Mouse (Mus musculus) lung, adult 2 months (tissue): ENCODE data around the gene Cdipt. TPM values are rescaled to one million over a fixed set of nuclear protein-coding genes. Genes with fewer than 3 reads are reported as not detected.

Experiments
- DNase-seq: peaks from one replicate; pipeline ENCODE4 v3.0.0; 2022
- H3K4me1 ChIP-seq: fragments of 200-500 bp; 2 replicates; pipeline ENCODE4 v1.6.1; 2011; ENCODE audit warnings: low read length; ENCODE audit not compliant: control insufficient read depth, insufficient read depth
- H3K4me3 ChIP-seq: fragments of 200-500 bp; replicated peaks from 2 replicates; pipeline ENCODE3; 2011; ENCODE audit warnings: low read depth, mild to moderate bottlenecking, control low read depth, low read length; ENCODE audit errors: extremely low read depth
- CTCF ChIP-seq: fragments of 200-500 bp; IDR thresholded peaks from 2 replicates; pipeline ENCODE4 v1.5.1; 2011; ENCODE audit warnings: mild to moderate bottlenecking, low read length, control low read depth; ENCODE audit not compliant: insufficient read depth
- POLR2A ChIP-seq: fragments of 200-500 bp; IDR thresholded peaks from 2 replicates; pipeline ENCODE4 v1.6.1; 2011; ENCODE audit warnings: low read depth, mild to moderate bottlenecking, control low read depth, low read length, borderline replicate concordance; ENCODE audit errors: extremely low read depth
- WGBS: fragments of 180-500 bp; shearing (Covaris S2); methylation state at CpG from one replicate; pipeline ENCODE4 v1.1.7; 2018; 5-methylcytosine and 5-hydroxymethylcytosine counted together
- polyA plus RNA-seq: library from polyadenylated mRNA; depleted of rRNA; stranded (reverse); fragments of >200 nt; gene quantifications from 2 replicates; pipeline ENCODE4 v1.2.3, GENCODE M21; 2012; rRNA removed

The Cdipt gene
- polyA plus RNA-seq = 321 and 332 TPM in 2 replicates

DNA sequence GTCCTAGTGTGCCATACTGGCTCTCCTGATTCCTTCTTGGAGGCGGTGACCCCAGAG is at the start of gene Cdipt:
Gene Cdipt, plus strand, starts transcription at position 22 of the 57 bp plus-strand sequence.
- no peak for TF ChIP-seq POLR2A
- no peak for TF ChIP-seq CTCF
- 0% methylated on average over 1 of the region's 1 CpGs for WGBS
- Histone ChIP-seq H3K4me1 (peaks cover 3% of the 10 kb centered on the region), H3K4me3 (peak within 1 kb of the TSS; percentile 83)
- no peak for DNase-seq

DNA sequence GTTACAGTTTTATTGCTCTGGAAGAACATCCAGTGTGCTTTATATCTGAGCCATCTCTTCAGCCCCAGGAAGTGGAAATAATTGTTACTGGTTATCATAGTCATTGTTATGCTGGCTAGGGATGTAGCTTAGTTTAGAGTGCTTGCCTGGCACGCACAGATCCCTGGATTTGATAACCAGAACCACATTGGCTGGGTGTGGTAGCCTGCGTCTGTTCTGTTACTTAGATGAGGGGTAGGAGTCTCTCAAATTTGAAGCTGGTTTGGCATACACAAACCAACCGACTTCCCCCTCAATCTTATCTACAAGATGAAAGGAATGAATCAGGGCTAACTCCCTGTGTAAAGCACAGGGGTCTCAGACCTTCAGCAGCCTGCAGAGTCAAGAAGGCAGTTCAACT is 49.4 kb upstream of the Cdipt start:
- peaks cover 2% of the 10 kb centered on the region; the same call in 1 of the 2 replicates for H3K4me1 ChIP-seq
- 23% methylated on average over 3 of the region's 3 CpGs for WGBS
- TF ChIP-seq CTCF = no peak
- TF ChIP-seq POLR2A = no peak
- DNase-seq = no peak
- no peak overlapping the region for H3K4me3 ChIP-seq

DNA sequence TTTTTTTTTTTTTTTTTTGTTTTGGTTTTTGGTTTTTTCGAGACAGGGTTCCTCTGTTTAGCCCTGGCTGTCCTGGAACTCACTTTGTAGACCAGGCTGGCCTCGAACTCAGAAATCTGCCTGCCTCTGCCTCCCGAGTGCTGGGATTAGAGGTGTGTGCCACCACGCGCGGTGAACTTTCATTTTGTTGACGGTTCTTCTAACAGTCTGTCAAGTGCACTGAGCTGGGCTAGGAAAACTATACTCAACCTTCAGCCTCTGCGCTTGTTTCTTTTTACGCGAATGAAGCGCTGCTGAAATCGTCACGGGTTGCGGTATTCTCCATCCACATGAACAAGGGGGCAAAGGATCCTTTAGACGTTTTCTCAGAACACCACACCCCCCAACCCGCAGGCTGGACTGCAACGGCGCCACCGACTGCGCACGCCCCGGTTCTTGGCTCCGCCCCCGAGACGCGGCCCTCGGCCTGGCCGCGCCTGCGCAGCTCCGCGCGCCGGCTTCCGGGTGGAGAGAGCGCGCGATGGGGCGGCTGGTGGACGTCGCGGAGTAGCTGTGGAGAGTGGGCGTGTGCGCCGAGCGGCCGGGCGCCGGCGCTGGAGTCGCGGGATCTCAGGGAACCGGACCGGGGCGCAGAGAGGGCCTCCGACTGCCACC is 47.2 kb upstream of the Cdipt start, which contains the start of gene Kctd13:
Gene Kctd13, plus strand, starts transcription at position 496 of the 654 bp plus-strand sequence.
- 2% methylated on average over 56 of the region's 56 CpGs for WGBS

DNA sequence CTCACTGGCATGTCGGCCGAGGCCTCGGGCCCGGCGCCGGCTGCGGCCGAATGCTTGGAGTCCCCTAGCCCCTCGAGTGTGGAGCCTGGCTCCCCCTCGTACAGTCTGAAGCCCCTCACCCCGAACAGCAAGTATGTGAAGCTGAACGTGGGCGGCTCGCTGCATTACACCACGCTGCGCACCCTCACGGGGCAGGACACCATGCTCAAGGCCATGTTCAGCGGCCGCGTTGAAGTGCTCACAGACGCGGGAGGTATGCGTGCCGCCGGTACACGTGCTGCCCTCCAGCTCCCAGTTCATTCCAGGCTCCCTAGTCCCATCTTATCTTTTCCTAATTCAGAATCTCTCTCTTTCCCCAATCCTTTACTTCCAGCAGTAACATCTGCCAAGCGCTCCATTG is 46.7 kb upstream of the Cdipt start:
- Histone ChIP-seq H3K4me1 (peaks cover 2% of the 10 kb centered on the region; the same call in 1 of the 2 replicates), H3K4me3 (peak overlapping the region; percentile 89)
- DNase-seq = no peak
- TF ChIP-seq CTCF (no peak), POLR2A (no peak)
- 2% methylated on average over 27 of the region's 27 CpGs for WGBS

More for the DNA sequence above, 47.2 kb upstream of the Cdipt start, which contains the start of gene Kctd13:
- TF ChIP-seq POLR2A (peak; percentile 60; the same call in 1 of the 2 replicates), CTCF (no peak)
- DNase-seq = peak; percentile 92
- H3K4me1 ChIP-seq = peaks cover 2% of the 10 kb centered on the region; the same call in 1 of the 2 replicates
- H3K4me3 ChIP-seq = peak within 1 kb of the TSS; percentile 89

DNA sequence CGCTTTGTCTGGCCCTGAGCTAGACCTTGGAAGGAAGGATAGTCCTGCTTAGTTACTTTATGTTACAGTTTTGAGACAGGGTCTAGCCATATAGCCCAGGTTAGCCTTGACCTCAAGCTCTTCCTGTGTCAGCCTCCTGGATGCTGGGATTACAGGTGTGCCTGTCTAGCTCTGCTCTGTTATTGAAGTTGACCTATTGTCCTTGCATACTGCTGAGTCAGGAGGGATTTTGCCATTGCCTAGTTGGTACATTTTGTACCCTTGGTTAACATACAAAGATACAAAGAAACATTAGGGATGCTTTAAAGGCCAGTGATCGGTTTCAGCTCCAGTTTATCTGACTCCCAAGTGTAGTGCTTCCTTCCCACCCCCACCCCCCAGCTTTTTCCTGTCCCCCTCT is 43.1 kb upstream of the Cdipt start:
- no peak overlapping the region for H3K4me3 ChIP-seq
- H3K4me1 ChIP-seq = peaks cover 2% of the 10 kb centered on the region; the same call in 1 of the 2 replicates
- TF ChIP-seq CTCF = no peak
- no peak for TF ChIP-seq POLR2A
- DNase-seq = no peak
- WGBS = 82% methylated on average over 2 of the region's 2 CpGs

DNA sequence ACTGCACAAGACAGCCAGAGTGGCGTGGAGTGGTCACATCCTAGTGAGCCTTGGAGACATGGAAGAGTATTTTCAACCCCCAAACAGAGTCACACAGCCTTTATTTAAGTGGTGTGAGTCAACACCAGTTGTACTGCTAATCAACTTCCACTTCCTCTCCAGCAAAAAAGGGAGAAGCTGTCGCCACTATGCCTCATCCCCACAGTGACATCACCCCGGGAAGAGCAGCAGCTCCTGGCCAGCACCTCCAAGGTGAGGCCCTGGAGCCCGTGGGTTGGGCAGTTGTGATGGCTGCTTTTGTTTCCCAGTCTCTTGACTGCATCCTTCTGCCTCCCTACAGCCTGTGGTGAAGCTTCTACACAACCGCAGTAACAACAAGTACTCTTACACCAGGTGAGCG is 34.5 kb upstream of the Cdipt start:
- Histone ChIP-seq H3K4me3 (no peak overlapping the region), H3K4me1 (no peaks in the 10 kb centered on the region)
- 55% methylated on average over 6 of the region's 6 CpGs for WGBS
- TF ChIP-seq CTCF (no peak), POLR2A (no peak)
- DNase-seq = no peak

DNA sequence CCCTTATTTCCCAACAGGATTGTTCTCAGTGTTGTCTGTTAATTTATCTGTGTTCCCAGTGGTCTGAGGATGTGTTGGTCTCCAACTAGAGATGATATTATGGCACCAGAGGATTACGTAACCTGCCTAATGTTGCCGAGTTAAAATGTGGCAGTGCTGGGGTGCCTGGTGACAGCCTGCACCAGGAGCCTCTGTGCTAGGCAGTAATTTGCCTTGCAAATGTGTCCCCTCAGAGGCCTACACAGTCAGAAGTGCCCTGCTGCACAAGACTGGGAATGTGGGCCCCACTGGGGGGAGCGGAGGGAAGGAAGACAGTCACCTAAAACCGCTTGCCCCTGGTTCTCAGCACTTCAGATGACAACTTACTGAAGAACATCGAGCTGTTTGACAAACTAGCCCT is 33.9 kb upstream of the Cdipt start:
- 78% methylated on average over 5 of the region's 5 CpGs for WGBS
- TF ChIP-seq CTCF (no peak), POLR2A (no peak)
- DNase-seq = no peak
- Histone ChIP-seq H3K4me1 (no peaks in the 10 kb centered on the region), H3K4me3 (no peak overlapping the region)

DNA sequence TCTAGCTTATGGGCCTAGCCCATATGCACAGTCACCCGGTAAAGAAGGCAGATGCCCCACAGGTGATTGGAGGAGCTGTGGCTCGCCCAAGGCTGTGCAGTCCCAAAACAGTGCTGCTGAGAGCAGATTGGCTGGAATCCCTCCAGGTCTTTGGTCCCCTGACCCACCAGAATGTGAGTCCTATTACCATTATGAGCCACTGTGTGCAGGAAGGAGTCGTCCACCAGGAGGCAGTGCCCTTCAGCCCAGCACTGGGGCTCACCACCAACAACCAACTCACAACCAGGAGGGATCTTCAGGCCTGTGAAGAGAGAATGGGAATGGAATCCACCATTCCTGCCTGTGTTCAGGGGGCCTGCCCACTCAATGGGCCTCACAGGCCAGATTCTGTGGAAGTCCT is 29.2 kb upstream of the Cdipt start:
- H3K4me3 ChIP-seq = no peak overlapping the region
- 0 out of 2 replicates have a peak, but pooled peaks cover 3% of the 10 kb centered on the region for H3K4me1 ChIP-seq
- WGBS = 45% methylated on average over 3 of the region's 3 CpGs
- DNase-seq = no peak
- TF ChIP-seq POLR2A (no peak), CTCF (peak; percentile 67)

DNA sequence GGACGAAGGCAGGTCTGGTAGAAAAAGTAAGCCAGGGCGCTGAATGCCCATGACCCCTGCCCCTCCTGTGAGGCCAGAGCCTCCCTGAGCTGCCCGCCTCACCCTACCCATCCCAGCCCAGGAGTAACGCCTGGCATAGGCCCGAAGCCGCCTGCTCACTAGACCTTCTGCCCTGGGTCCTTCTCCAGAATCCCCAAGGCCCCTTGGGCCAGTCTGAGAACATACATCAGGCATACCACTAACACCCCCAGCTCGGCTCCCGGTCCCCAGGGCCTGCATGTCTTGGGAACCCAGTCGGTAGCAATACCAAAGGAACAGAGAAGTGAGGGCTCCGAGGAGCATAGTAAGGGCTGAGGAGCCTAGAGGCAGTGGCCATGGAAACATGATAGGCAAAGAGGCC is 27.1 kb upstream of the Cdipt start:
- WGBS = 77% methylated on average over 10 of the region's 10 CpGs
- Histone ChIP-seq H3K4me1 (0 out of 2 replicates have a peak, but pooled peaks cover 3% of the 10 kb centered on the region), H3K4me3 (no peak overlapping the region)
- DNase-seq = no peak
- TF ChIP-seq CTCF (no peak), POLR2A (no peak)

DNA sequence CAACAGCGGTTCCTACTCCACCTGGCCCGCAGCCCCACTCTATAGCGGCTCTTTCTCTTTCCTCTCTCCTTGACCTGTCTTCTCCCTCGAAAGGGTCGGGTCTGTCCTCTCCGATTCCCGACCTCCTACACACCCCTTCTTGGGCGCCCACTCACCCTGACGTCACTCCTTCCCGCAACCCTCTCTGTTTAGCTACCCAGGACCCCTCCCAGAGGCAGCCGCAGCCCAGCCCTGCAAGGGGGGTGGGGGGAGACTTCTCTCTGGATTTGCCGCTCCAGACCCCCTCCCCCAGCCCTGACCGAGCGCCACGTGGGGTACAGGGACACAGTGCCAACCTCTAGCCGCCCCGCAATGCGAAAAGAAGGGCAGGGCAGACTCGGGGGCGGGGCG is 26.3 kb upstream of the Cdipt start, which contains the start of gene Asphd1:
Gene Asphd1, minus strand, starts transcription at position 180 of the 390 bp plus-strand sequence.
- DNase-seq = no peak
- TF ChIP-seq CTCF (no peak), POLR2A (no peak)
- H3K4me1 ChIP-seq = 0 out of 2 replicates have a peak, but pooled peaks cover 3% of the 10 kb centered on the region
- H3K4me3 ChIP-seq = peak within 1 kb of the TSS; percentile 39
- WGBS = 3% methylated on average over 21 of the region's 21 CpGs
